Mouse (Mus musculus) small intestine, adult 2 months (tissue): Measurements from ENCODE around the gene Nktr.

Experiments used
- CTCF ChIP-seq: fragments of 200-500 bp; IDR thresholded peaks from 2 replicates; pipeline ENCODE4 v1.5.1; 2012; ENCODE audit warnings: low read depth, mild to moderate bottlenecking, control low read depth, inconsistent platforms, low read length, moderate library complexity, mixed read lengths; ENCODE audit not compliant: insufficient replicate concordance, insufficient read length; ENCODE audit errors: extremely low read depth
- POLR2A ChIP-seq: fragments of 200-500 bp; IDR thresholded peaks from 2 replicates; pipeline ENCODE4 v1.6.1; 2012; ENCODE audit warnings: low read depth, mild to moderate bottlenecking, control low read depth, inconsistent platforms, low read length, moderate library complexity

DNA sequence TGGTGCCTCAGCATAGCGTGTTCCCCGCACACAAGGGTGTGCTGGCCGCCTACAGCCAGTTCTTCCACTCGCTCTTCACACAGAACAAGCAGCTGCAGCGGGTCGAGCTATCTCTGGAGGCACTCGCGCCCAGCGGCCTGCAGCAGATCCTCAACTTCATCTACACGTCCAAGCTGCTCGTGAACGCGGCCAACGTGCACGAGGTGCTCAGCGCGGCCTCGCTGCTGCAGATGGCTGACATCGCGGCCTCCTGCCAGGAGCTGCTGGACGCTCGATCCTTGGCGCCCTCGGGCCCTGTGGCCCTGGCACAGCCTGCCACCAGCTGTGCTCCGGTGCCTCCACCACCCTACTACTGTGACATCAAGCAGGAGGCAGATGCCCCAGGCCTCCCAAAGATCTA lies 43.8 kb downstream of the Nktr start:
- no peak for TF ChIP-seq POLR2A
- TF ChIP-seq CTCF, result no peak
